Mouse (Mus musculus) right cerebral cortex, postnatal 10 days (tissue): ENCODE results near the gene Btg4.

Source experiments
- DNase-seq, 2 experiments: peaks; one replicate each; pipeline ENCODE4 v3.0.0; 2021; ENCODE audit warnings: low spot score in 2 of 2

Gene Btg4

GRCm38 (mm10) chr9:51165312-51166180, 104.8 kb downstream of the Btg4 start, which contains the start of gene Gm32742:
TSS of gene Gm32742 (minus strand) at chr9:51165517.
- DNase-seq = no peak

GRCm38 (mm10) chr9:51167954-51168353, 107.3 kb downstream of the Btg4 start:
- DNase-seq = no peak

- no peak for DNase-seq
These were observed 108.0 kb downstream of the Btg4 start for GRCm38 (mm10) chr9:51168698-51169097.

DNA sequence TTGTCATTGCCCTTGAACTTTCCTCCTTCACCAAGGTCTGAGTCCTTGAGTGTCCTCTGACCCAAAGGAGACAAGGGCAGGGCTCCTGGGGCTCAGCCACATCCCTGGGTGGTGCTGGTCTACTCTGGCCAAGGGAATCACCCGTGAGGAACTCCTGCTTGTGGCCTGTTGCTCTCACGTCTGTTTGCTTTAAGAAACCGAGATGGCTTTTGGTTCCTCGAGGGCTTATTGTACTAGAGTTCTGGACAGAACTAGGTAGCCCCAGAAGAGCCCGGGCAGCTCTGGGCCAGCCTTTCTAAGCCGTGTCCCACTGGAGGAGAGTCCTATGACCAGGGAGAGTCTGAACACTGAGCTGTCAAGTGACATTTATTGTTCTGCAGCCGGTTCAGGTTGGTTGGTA, 108.4 kb downstream of the Btg4 start:
- no peak for DNase-seq
